Mouse (Mus musculus) CD4-positive, CD25-positive, alpha-beta regulatory T cell, adult 4 months (primary cell): ENCODE measurements around the gene Prr5l. TPM values are rescaled to one million over a fixed set of nuclear protein-coding genes. Genes with fewer than 3 reads are reported as not detected.

Experiments used
- ATAC-seq: one replicate; pipeline ENCODE4 v1.8.0; 2017
- polyA plus RNA-seq, 2 experiments: library from polyadenylated mRNA; unstranded; fragments of 100-300 nt; shearing (Covaris generic); gene quantifications; one replicate each; pipeline ENCODE4 v1.2.1; 2017

The Prr5l gene
- polyA plus RNA-seq, 2 experiments from 2014 or later: 1.5 to 3.1 TPM

GRCm38 (mm10) chr2:101881471-101882162, 1.2 kb downstream of the Prr5l start:
- ATAC-seq: no peak

DNA sequence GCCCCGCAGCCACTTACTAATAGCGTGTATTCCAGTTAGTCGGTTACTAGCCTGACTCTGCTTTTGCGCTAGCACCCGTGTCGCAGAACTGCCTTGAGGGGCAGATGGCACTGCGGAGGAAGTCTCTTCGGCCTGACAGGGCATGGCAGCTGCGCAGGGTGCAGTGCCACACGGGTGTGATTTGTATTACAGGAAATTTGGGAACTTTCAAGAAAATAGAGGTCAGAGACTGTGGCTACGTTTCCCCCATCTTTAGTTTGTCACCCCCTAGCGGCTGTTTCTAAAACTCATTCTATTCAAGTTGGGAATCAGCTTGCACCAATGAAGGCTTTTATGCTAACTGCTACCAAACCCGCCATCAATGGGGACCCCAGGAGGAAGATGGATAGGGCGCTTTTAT, 11.6 kb downstream of the Prr5l start:
- ATAC-seq: peak; percentile 75

- no peak for ATAC-seq
Measured at GRCm38 (mm10) chr2:101868683-101869082, 14.1 kb downstream of the Prr5l start.

GRCm38 (mm10) chr2:101862219-101863123, 20.4 kb downstream of the Prr5l start:
- no peak for ATAC-seq

- ATAC-seq: no peak
Measured at GRCm38 (mm10) chr2:101860920-101861485, 21.8 kb downstream of the Prr5l start.

- no peak for ATAC-seq
Measured at GRCm38 (mm10) chr2:101856174-101856573, 26.7 kb downstream of the Prr5l start.

GRCm38 (mm10) chr2:101854792-101855191, 28.0 kb downstream of the Prr5l start:
- ATAC-seq: no peak

DNA sequence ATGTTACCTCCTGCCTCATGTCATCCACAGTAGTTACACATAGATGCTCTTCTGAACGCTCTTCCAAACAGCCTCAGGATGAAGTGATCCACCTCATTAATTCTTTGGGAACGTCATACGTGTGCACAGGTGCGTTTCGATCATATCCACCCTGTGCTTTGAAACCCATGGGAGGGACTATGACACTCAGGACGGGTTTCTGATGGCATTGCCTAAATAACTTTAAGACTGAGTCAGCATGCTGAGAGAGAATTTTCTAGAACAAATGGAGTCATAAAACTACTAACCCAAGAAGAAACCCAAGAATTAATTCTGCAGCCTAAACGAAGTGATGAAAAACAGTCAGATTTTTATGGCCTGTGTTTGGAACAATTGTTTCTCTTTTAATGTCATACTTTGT, 40.1 kb downstream of the Prr5l start:
- no peak for ATAC-seq

GRCm38 (mm10) chr2:101834816-101835523, 47.9 kb downstream of the Prr5l start:
- no peak for ATAC-seq

DNA sequence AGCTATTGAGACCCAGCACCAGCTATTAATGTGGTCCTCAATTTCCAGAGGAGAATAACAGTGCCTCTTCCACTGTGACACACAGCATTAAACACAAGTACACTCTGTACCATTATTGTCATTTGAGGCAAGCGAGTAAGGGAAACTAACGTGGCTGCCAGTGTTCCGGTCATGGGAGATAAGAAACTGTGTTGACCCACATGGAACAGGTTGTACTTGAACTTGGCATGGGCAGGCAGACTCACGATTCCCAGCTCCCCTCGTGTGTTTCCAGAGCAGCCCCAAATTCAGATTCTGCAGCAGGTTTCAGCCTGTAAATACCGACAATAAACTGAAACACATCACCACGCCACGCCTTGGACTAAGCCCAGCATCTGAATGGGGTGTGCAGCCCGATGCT, 50.5 kb downstream of the Prr5l start:
- no peak for ATAC-seq

GRCm38 (mm10) chr2:101831851-101832250, 51.0 kb downstream of the Prr5l start:
- ATAC-seq: no peak

DNA sequence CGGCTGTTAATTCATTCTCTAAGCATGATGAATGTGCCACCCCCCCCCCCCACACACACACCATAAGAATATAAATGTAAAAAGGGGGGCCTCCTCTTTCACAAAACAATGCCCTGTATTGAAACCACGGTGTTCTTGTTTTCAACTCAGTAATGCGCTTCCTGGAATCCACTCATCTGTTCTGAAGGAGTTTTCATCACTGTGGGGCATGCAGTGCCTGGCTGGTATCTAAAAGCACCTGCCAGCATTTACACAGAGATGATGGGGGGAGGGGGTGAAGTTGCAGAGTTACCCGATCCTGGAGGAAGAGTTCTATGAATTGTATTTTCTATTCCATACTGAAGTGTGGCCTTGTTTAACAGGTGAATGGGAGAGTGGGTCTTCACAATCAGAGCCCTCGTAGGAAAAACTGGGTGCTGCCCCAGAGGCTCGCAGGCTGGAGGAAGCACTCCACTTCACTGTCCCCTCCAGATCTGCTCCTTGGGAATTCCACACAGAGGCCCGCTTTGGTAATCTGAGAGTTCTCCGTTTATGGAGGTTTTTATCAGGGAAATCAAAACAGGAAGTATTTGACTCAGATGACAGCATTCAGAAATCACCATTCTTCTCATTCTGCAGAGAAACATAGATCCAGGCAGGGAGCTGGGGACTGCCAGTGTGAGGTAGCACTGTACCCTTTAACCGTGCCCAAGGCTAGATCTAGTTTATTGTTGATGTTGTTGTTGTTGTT, 52.5 kb downstream of the Prr5l start:
- ATAC-seq: no peak

DNA sequence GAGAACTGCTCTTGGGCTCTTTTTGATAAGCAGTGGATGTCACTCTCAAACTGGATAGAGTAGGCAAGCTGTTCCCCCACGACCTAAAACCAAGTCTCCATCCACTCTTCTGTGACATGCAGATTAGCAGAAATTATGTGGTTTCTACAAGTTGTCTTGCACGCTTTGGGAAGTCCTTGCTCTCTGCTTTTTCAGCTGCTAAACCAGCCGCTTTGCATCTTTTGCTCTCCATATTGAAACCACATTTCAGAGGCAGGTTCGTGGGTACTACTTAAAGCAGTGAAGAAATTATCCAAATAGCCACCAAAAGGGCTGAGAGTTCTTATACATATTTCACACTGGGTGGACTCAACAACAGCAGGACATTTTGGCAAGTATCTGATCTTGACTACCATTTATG, 53.8 kb downstream of the Prr5l start:
- ATAC-seq: no peak

- ATAC-seq: peak; percentile 57
Measured at GRCm38 (mm10) chr2:101828057-101828643, 54.7 kb downstream of the Prr5l start.

GRCm38 (mm10) chr2:101827626-101828025, 55.2 kb downstream of the Prr5l start:
- ATAC-seq: no peak

DNA sequence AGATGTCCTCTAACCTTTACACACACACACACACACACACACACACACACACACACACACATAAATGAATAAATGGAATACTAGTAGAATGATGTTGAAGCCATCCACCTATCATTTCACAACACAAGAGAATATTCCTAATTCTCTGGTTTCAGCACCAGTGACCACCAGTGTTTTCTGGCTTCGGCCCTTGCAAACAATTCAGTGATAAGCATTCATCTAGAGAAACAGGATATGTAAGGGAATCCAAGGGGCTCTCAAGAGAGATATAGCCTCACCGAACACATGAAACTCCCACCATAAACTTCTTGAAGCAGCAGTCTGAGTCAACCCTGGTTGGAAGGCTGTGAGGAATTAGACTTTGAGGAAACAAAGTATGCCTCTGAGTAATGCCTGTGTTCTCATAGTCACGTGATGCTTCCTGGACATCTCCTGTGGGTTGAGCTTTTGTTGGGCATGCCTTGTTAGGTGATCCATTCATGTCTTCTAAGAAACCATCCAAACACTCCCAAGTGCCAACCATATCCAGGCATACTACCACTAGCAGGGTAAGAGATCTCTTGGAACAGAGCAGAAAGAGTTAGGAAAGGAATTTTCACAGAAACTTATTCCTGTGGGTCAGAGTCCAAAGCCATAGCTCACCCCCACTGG, 55.8 kb downstream of the Prr5l start:
- ATAC-seq: no peak

GRCm38 (mm10) chr2:101826186-101826707, 56.6 kb downstream of the Prr5l start:
- no peak for ATAC-seq

DNA sequence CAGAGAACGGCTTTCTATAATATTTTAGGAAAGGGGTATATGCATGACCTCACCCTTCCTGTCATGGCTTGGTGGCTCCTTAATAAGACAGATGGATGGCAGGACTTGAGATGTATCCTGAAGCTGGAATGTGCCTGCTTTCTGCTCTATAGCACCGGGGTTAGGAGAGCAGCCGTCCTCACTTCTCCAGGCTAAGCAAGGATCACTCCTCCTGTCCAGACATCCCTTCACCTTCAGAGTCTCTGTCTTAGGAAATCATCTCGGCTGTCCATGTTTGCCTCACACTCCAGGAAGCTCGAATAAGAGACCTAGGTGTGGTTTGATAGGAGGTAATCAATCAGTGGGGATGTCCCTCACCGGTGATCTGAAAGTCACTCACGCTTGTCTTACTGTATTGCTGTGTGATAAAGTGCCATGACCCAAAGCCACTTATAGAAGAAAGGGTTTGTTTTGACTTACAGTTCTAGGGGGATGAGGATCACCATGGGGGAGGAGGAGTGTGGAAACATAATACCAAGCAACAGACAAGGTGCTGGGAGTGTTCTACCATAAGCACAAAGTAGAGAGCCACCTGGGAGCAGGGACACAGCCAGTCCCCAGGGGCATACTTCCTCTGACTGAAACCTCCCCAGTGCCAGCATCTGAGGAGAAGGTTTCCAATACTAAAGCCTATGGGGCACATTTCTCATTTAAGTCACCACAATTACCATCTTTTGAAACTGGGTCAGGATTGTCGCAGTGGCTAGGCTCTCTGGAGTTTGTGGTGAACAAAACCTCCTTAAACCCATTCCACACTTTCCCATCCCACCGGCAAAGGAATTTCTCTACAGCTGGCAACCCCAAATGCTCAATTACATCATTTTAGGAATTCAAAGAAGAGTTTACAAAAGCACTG, 57.4 kb downstream of the Prr5l start:
- ATAC-seq: no peak

DNA sequence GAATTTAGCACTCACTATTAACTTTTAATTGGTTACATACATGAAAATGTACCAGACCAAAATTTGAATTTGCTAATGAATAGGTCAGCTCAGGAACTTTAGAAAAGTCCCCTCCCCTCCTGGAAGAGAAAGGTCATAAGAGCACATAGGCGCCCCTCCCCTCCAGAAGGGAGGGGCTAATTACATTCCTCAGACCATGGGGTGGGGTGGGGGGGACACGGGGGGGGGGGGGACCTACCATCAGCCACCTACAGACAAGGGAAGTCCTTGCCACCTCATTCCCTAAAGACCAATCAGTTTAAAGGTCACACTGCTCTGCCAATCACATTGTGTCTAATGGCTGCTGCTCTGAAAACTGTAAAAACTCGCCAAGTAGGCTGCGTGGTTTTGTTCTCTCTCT, 59.0 kb downstream of the Prr5l start:
- ATAC-seq: peak; percentile 20

GRCm38 (mm10) chr2:101822785-101823184, 60.0 kb downstream of the Prr5l start:
- peak; percentile 59 for ATAC-seq
